Mouse (Mus musculus) small intestine, adult 2 months (tissue): ENCODE results near the gene Dydc1. TPM values are rescaled to one million over a fixed set of nuclear protein-coding genes. Genes with fewer than 3 reads are reported as not detected.
"Not testable (repeated sequence)": the region's sequence is repeated elsewhere in the genome, so short reads cannot be mapped to it uniquely, and the experiment has no call there.

Experiments used
- H3K27ac ChIP-seq: fragments of 200-500 bp; 2 replicates; pipeline ENCODE4 v1.5.1; 2012; ENCODE audit warnings: low read depth, low read length, control low read depth, inconsistent platforms; ENCODE audit not compliant: insufficient read depth
- H3K27me3 ChIP-seq: fragments of 200-500 bp; 2 replicates; pipeline ENCODE4 v1.6.1; 2012; ENCODE audit warnings: mild to moderate bottlenecking, moderate library complexity, low read length, inconsistent platforms; ENCODE audit not compliant: control insufficient read depth, insufficient read depth
- H3K36me3 ChIP-seq: fragments of 200-500 bp; 2 replicates; pipeline ENCODE4 v1.6.1; 2012; ENCODE audit warnings: mild to moderate bottlenecking, low read length, control low read depth, inconsistent platforms; ENCODE audit not compliant: control insufficient read depth, insufficient read depth
- H3K4me1 ChIP-seq: fragments of 200-500 bp; 2 replicates; pipeline ENCODE4 v1.6.1; 2012; ENCODE audit warnings: low read length, inconsistent platforms, mixed read lengths; ENCODE audit not compliant: control insufficient read depth, insufficient read depth, insufficient read length
- H3K4me3 ChIP-seq: fragments of 200-500 bp; 2 replicates; pipeline ENCODE4 v1.5.1; 2012; ENCODE audit warnings: low read depth, mild to moderate bottlenecking, control low read depth, inconsistent platforms, low read length, moderate library complexity
- CTCF ChIP-seq: fragments of 200-500 bp; IDR thresholded peaks from 2 replicates; pipeline ENCODE4 v1.5.1; 2012; ENCODE audit warnings: low read depth, mild to moderate bottlenecking, control low read depth, inconsistent platforms, low read length, moderate library complexity, mixed read lengths; ENCODE audit not compliant: insufficient replicate concordance, insufficient read length; ENCODE audit errors: extremely low read depth
- POLR2A ChIP-seq: fragments of 200-500 bp; IDR thresholded peaks from 2 replicates; pipeline ENCODE4 v1.6.1; 2012; ENCODE audit warnings: low read depth, mild to moderate bottlenecking, control low read depth, inconsistent platforms, low read length, moderate library complexity
- WGBS: fragments of 180-500 bp; shearing (Covaris S2); methylation state at CpG from one replicate; pipeline ENCODE4 v1.1.7; 2018; 5-methylcytosine and 5-hydroxymethylcytosine counted together
- polyA plus RNA-seq: library from polyadenylated mRNA; depleted of rRNA; stranded (reverse); fragments of >200 nt; gene quantifications from 2 replicates; pipeline ENCODE4 v1.2.3, GENCODE M21; 2012

The Dydc1 gene
- polyA plus RNA-seq, 1 experiment = not detected

GRCm38 (mm10) chr14:41035146-41035798 lies 37.4 kb upstream of the Dydc1 start:
- 32% methylated on average over 6 of the region's 6 CpGs for WGBS

GRCm38 (mm10) chr14:41047402-41047801 lies 25.3 kb upstream of the Dydc1 start:
- WGBS = 73% methylated on average over 2 of the region's 2 CpGs
- TF ChIP-seq CTCF (no peak), POLR2A (no peak)
- H3K4me1 ChIP-seq = no peaks in the 10 kb centered on the region
- H3K36me3 ChIP-seq = no peaks in the 10 kb centered on the region
- H3K27me3 ChIP-seq = no peaks in the 10 kb centered on the region
- H3K27ac ChIP-seq = no peak overlapping the region
- no peak overlapping the region for H3K4me3 ChIP-seq

More at GRCm38 (mm10) chr14:41035146-41035798, 37.4 kb upstream of the Dydc1 start:
- H3K4me1 ChIP-seq = peaks cover 4% of the 10 kb centered on the region; the same call in 1 of the 2 replicates
- TF ChIP-seq CTCF (peak; percentile 94; the same call in 1 of the 2 replicates), POLR2A (no peak)
- H3K27ac ChIP-seq = no peak overlapping the region
- H3K4me3 ChIP-seq = no peak overlapping the region
- no peaks in the 10 kb centered on the region for H3K27me3 ChIP-seq
- no peaks in the 10 kb centered on the region for H3K36me3 ChIP-seq

GRCm38 (mm10) chr14:41050471-41050870 lies 22.2 kb upstream of the Dydc1 start:
- Histone ChIP-seq H3K4me3 (no peak overlapping the region), H3K36me3 (no peaks in the 10 kb centered on the region), H3K4me1 (no peaks in the 10 kb centered on the region), H3K27me3 (no peaks in the 10 kb centered on the region), H3K27ac (no peak overlapping the region)
- 39% methylated on average over 6 of the region's 6 CpGs for WGBS
- no peak for TF ChIP-seq CTCF
- no peak for TF ChIP-seq POLR2A

- Histone ChIP-seq H3K27ac (no peak overlapping the region), H3K4me3 (no peak overlapping the region), H3K4me1 (no peaks in the 10 kb centered on the region), H3K27me3 (no peaks in the 10 kb centered on the region), H3K36me3 (no peaks in the 10 kb centered on the region)
- TF ChIP-seq POLR2A (no peak), CTCF (no peak)
- 67% methylated on average over 5 of the region's 5 CpGs for WGBS
Measured at GRCm38 (mm10) chr14:41052481-41052880, 20.2 kb upstream of the Dydc1 start.

- WGBS = 56% methylated on average over 3 of the region's 4 CpGs
- H3K27ac ChIP-seq, H3K4me3 ChIP-seq, H3K27me3 ChIP-seq, H3K36me3 ChIP-seq, H3K4me1 ChIP-seq: not testable (repeated sequence)
Measured at GRCm38 (mm10) chr14:41053190-41053589, 19.5 kb upstream of the Dydc1 start.

- TF ChIP-seq CTCF (no peak), POLR2A (no peak)
- no peak overlapping the region for H3K4me3 ChIP-seq
- WGBS = 6% methylated on average over 2 of the region's 2 CpGs
Measured at GRCm38 (mm10) chr14:41065168-41065567, 7.5 kb upstream of the Dydc1 start.

GRCm38 (mm10) chr14:41066416-41066815 lies 6.3 kb upstream of the Dydc1 start:
- TF ChIP-seq POLR2A = no peak
- TF ChIP-seq CTCF = no peak
- H3K27me3 ChIP-seq = no peaks in the 10 kb centered on the region
- H3K4me3 ChIP-seq = no peak overlapping the region
- no peaks in the 10 kb centered on the region for H3K4me1 ChIP-seq
- WGBS = 29% methylated on average over 1 of the region's 1 CpGs
- no peaks in the 10 kb centered on the region for H3K36me3 ChIP-seq
- H3K27ac ChIP-seq = no peak overlapping the region

More at GRCm38 (mm10) chr14:41065168-41065567, 7.5 kb upstream of the Dydc1 start:
- Histone ChIP-seq H3K27ac (no peak overlapping the region), H3K27me3 (no peaks in the 10 kb centered on the region), H3K4me1 (no peaks in the 10 kb centered on the region), H3K36me3 (no peaks in the 10 kb centered on the region)
